Mouse (Mus musculus): ENCODE measurements around the gene Srp14.
A peak's percentile ranks its signal among the peaks of the same experiment; 100 is the strongest.

The Srp14 gene

GRCm38 (mm10) chr2:118490241-118491091, 11.0 kb upstream of the Srp14 start:
- DNase-seq = peak; percentile 91

- peak; percentile 51 for DNase-seq
These were observed 8.3 kb upstream of the Srp14 start for GRCm38 (mm10) chr2:118487806-118488205.

GRCm38 (mm10) chr2:118486933-118487332, 7.4 kb upstream of the Srp14 start:
- peak; percentile 91 for DNase-seq

GRCm38 (mm10) chr2:118485415-118485814, 5.9 kb upstream of the Srp14 start:
- DNase-seq = no peak

- DNase-seq = no peak
These were observed 4.9 kb upstream of the Srp14 start for GRCm38 (mm10) chr2:118484386-118484898.

- DNase-seq = no peak
These were observed 3.5 kb upstream of the Srp14 start for GRCm38 (mm10) chr2:118483032-118483431.

- DNase-seq = no peak
These were observed 1.4 kb upstream of the Srp14 start for GRCm38 (mm10) chr2:118480886-118481285.

- no peak for DNase-seq
These were observed 520 bp downstream of the Srp14 start for GRCm38 (mm10) chr2:118478833-118479549.

- no peak for DNase-seq
These were observed 11.2 kb downstream of the Srp14 start for GRCm38 (mm10) chr2:118468354-118468753.

- no peak for DNase-seq
These were observed 12.9 kb downstream of the Srp14 start for GRCm38 (mm10) chr2:118466601-118467000.

GRCm38 (mm10) chr2:118465894-118466293, 13.6 kb downstream of the Srp14 start:
- no peak for DNase-seq

GRCm38 (mm10) chr2:118464450-118464849, 15.1 kb downstream of the Srp14 start:
- DNase-seq = no peak

- DNase-seq = no peak
These were observed 16.0 kb downstream of the Srp14 start for GRCm38 (mm10) chr2:118463480-118463879.

GRCm38 (mm10) chr2:118461480-118462165, 17.9 kb downstream of the Srp14 start:
- DNase-seq = peak; percentile 53

GRCm38 (mm10) chr2:118457463-118458261, 21.8 kb downstream of the Srp14 start:
- DNase-seq = no peak

- no peak for DNase-seq
These were observed 22.5 kb downstream of the Srp14 start for GRCm38 (mm10) chr2:118457029-118457428.

- no peak for DNase-seq
These were observed 28.5 kb downstream of the Srp14 start for GRCm38 (mm10) chr2:118451056-118451455.

- no peak for DNase-seq
These were observed 31.3 kb downstream of the Srp14 start for GRCm38 (mm10) chr2:118448181-118448580.

GRCm38 (mm10) chr2:118445696-118446674, 33.5 kb downstream of the Srp14 start:
- no peak for DNase-seq

GRCm38 (mm10) chr2:118442723-118443122, 36.8 kb downstream of the Srp14 start:
- DNase-seq = no peak

GRCm38 (mm10) chr2:118442172-118442571, 37.3 kb downstream of the Srp14 start:
- DNase-seq = peak; percentile 29
